Mouse (Mus musculus): ENCODE data around the gene Rpl3l. TPM values are rescaled to one million over a fixed set of nuclear protein-coding genes. Genes with fewer than 3 reads are reported as not detected.

Gene Rpl3l
- polyA plus RNA-seq, 1 experiment from 2014 or later: 0.36 TPM

GRCm38 (mm10) chr17:24761121-24761520 lies 33.5 kb downstream of the Rpl3l start:
- Histone ChIP-seq H3K4me2 (ENCODE audit: low read length) (no peak overlapping the region), H3K4me1 (replicated peaks; ENCODE audit: insufficient read depth, low read length) (peaks cover 21% of the 10 kb centered on the region), H3K27ac (peak overlapping the region; percentile 14; the same call in 1 of the 2 replicates), H3K27me3 (ENCODE audit: insufficient read depth, low read length) (no peaks in the 10 kb centered on the region), H3K36me3 (ENCODE audit: insufficient read depth, low read length) (no peaks in the 10 kb centered on the region), H3K9me3 (replicated peaks; ENCODE audit: low read length) (no peaks in the 10 kb centered on the region), H3K4me3 (replicated peaks; ENCODE audit: low read depth, low read length) (no peak overlapping the region), H3K9ac (ENCODE audit: low read depth, low read length) (no peak overlapping the region)
- DNase-seq (ENCODE audit: low spot score) (peak; percentile 79), ATAC-seq (replicated peaks; ENCODE audit: low FRiP score, low read depth) (peak; percentile 55)
- peak; percentile 42; the same call in 1 of the 2 replicates for TF ChIP-seq CTCF (IDR thresholded peaks at IDR 0.05; ENCODE audit: low read depth)
- WGBS: 34% methylated on average over 5 of the region's 5 CpGs

GRCm38 (mm10) chr17:24765016-24765905 lies 37.6 kb downstream of the Rpl3l start:
- no peak for TF ChIP-seq CTCF (IDR thresholded peaks at IDR 0.05; ENCODE audit: low read depth)
- 26% methylated on average over 22 of the region's 22 CpGs for WGBS
- H3K9ac ChIP-seq (ENCODE audit: low read depth, low read length): no peak overlapping the region
- H3K36me3 ChIP-seq (ENCODE audit: insufficient read depth, low read length): no peaks in the 10 kb centered on the region
- no peak overlapping the region for H3K4me3 ChIP-seq (replicated peaks; ENCODE audit: low read depth, low read length)
- 0 out of 2 replicates have a peak, but pooled peaks have one; percentile 9 for ATAC-seq (replicated peaks; ENCODE audit: low FRiP score, low read depth)
- peak; percentile 62 for DNase-seq (ENCODE audit: low spot score)
- H3K4me2 ChIP-seq (ENCODE audit: low read length): 0 out of 2 replicates have a peak overlapping the region, but pooled peaks have one; percentile 18
- H3K27ac ChIP-seq: peak overlapping the region; percentile 70
- no peaks in the 10 kb centered on the region for H3K9me3 ChIP-seq (replicated peaks; ENCODE audit: low read length)
- no peaks in the 10 kb centered on the region for H3K27me3 ChIP-seq (ENCODE audit: insufficient read depth, low read length)
- peaks cover 38% of the 10 kb centered on the region for H3K4me1 ChIP-seq (replicated peaks; ENCODE audit: insufficient read depth, low read length)

GRCm38 (mm10) chr17:24766266-24766875 lies 38.8 kb downstream of the Rpl3l start:
- peak; percentile 79 for DNase-seq (ENCODE audit: low spot score)
- no peaks in the 10 kb centered on the region for H3K9me3 ChIP-seq (replicated peaks; ENCODE audit: low read length)
- no peaks in the 10 kb centered on the region for H3K36me3 ChIP-seq (ENCODE audit: insufficient read depth, low read length)
- ATAC-seq (replicated peaks; ENCODE audit: low FRiP score, low read depth): peak; percentile 49
- peak overlapping the region; percentile 70 for H3K27ac ChIP-seq
- 7% methylated on average over 12 of the region's 12 CpGs for WGBS
- H3K4me2 ChIP-seq (ENCODE audit: low read length): 0 out of 2 replicates have a peak overlapping the region, but pooled peaks have one; percentile 15
- no peak overlapping the region for H3K4me3 ChIP-seq (replicated peaks; ENCODE audit: low read depth, low read length)
- TF ChIP-seq CTCF (IDR thresholded peaks at IDR 0.05; ENCODE audit: low read depth): no peak
- no peaks in the 10 kb centered on the region for H3K27me3 ChIP-seq (ENCODE audit: insufficient read depth, low read length)
- peaks cover 38% of the 10 kb centered on the region for H3K4me1 ChIP-seq (replicated peaks; ENCODE audit: insufficient read depth, low read length)
- no peak overlapping the region for H3K9ac ChIP-seq (ENCODE audit: low read depth, low read length)

- Histone ChIP-seq H3K4me2 (ENCODE audit: low read length) (no peak overlapping the region), H3K27me3 (ENCODE audit: insufficient read depth, low read length) (no peaks in the 10 kb centered on the region), H3K36me3 (ENCODE audit: insufficient read depth, low read length) (no peaks in the 10 kb centered on the region), H3K27ac (no peak overlapping the region), H3K9me3 (replicated peaks; ENCODE audit: low read length) (no peaks in the 10 kb centered on the region), H3K9ac (ENCODE audit: low read depth, low read length) (no peak overlapping the region), H3K4me1 (replicated peaks; ENCODE audit: insufficient read depth, low read length) (peaks cover 34% of the 10 kb centered on the region), H3K4me3 (replicated peaks; ENCODE audit: low read depth, low read length) (no peak overlapping the region)
- 33% methylated on average over 3 of the region's 3 CpGs for WGBS
- DNase-seq (ENCODE audit: low spot score) (no peak), ATAC-seq (replicated peaks; ENCODE audit: low FRiP score, low read depth) (no peak)
- no peak for TF ChIP-seq CTCF (IDR thresholded peaks at IDR 0.05; ENCODE audit: low read depth)
Observed at GRCm38 (mm10) chr17:24769146-24769545, 41.5 kb downstream of the Rpl3l start.

- Histone ChIP-seq H3K27ac (no peak overlapping the region), H3K9ac (ENCODE audit: low read depth, low read length) (no peak overlapping the region), H3K4me1 (replicated peaks; ENCODE audit: insufficient read depth, low read length) (no peaks in the 10 kb centered on the region; the same call in 1 of the 2 replicates), H3K36me3 (ENCODE audit: insufficient read depth, low read length) (no peaks in the 10 kb centered on the region), H3K9me3 (replicated peaks; ENCODE audit: low read length) (no peaks in the 10 kb centered on the region), H3K4me3 (replicated peaks; ENCODE audit: low read depth, low read length) (no peak overlapping the region), H3K4me2 (ENCODE audit: low read length) (no peak overlapping the region), H3K27me3 (ENCODE audit: insufficient read depth, low read length) (no peaks in the 10 kb centered on the region)
- ATAC-seq (replicated peaks; ENCODE audit: low FRiP score, low read depth) (no peak), DNase-seq (ENCODE audit: low spot score) (no peak)
- WGBS: 87% methylated on average over 5 of the region's 5 CpGs
- peak; percentile 32; the same call in 1 of the 2 replicates for TF ChIP-seq CTCF (IDR thresholded peaks at IDR 0.05; ENCODE audit: low read depth)
Observed at GRCm38 (mm10) chr17:24773241-24773640, 45.6 kb downstream of the Rpl3l start.

GRCm38 (mm10) chr17:24775173-24775572 lies 47.6 kb downstream of the Rpl3l start:
- H3K27ac ChIP-seq: no peak overlapping the region
- H3K4me1 ChIP-seq (replicated peaks; ENCODE audit: insufficient read depth, low read length): no peaks in the 10 kb centered on the region
- no peak overlapping the region for H3K4me2 ChIP-seq (ENCODE audit: low read length)
- no peak for DNase-seq (ENCODE audit: low spot score)
- no peak for ATAC-seq (replicated peaks; ENCODE audit: low FRiP score, low read depth)
- no peaks in the 10 kb centered on the region for H3K9me3 ChIP-seq (replicated peaks; ENCODE audit: low read length)
- no peak overlapping the region for H3K9ac ChIP-seq (ENCODE audit: low read depth, low read length)
- H3K27me3 ChIP-seq (ENCODE audit: insufficient read depth, low read length): no peaks in the 10 kb centered on the region
- no peak for TF ChIP-seq CTCF (IDR thresholded peaks at IDR 0.05; ENCODE audit: low read depth)
- WGBS: 78% methylated on average over 8 of the region's 8 CpGs
- no peak overlapping the region for H3K4me3 ChIP-seq (replicated peaks; ENCODE audit: low read depth, low read length)
- H3K36me3 ChIP-seq (ENCODE audit: insufficient read depth, low read length): no peaks in the 10 kb centered on the region
